Mouse (Mus musculus) megakaryocyte, embryonic 14.5 days (primary cell): ENCODE data around the gene Abtb2.

ENCODE experiments used
- FLI1 ChIP-seq: IDR thresholded peaks from 2 replicates; pipeline ENCODE4 v1.6.1; 2012; ENCODE audit warnings: low read length, inconsistent platforms, mixed read lengths
- GATA1 ChIP-seq: IDR thresholded peaks from 3 replicates; pipeline ENCODE4 v1.6.1; 2012; ENCODE audit warnings: mixed read lengths, low read length, inconsistent platforms, borderline replicate concordance

- TF ChIP-seq FLI1 (no peak), GATA1 (no peak)
Observed at GRCm38 (mm10) chr2:103632926-103633250, 66.8 kb downstream of the Abtb2 start.
